Mouse (Mus musculus): Measurements from ENCODE around the gene Diexf. TPM values are rescaled to one million over a fixed set of nuclear protein-coding genes. Genes with fewer than 3 reads are reported as not detected.
A peak's percentile ranks its signal among the peaks of the same experiment; 100 is the strongest.

Gene Diexf
- polyA plus RNA-seq, 1 experiment from 2014 or later: 8.5 TPM

DNA sequence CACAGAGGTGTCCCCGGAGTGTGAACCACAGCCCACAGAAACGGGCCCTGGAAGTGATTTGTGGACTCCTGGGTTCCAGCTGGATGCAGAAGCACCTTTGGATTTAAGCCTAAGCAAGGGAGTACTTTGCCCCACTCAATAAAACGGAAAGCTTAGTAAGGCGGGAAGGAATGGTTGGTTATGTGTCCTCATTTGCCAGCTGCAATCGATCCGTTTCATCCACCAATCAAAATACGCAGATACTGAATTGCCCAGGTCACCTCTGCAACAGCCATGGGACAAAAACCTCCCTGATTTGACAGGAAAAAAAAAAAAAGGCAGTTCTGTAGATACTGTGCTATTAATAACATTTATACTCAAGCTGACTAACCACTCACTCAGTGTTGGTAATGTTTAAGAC lies 47.0 kb downstream of the Diexf start:
- 0 out of 2 replicates have a peak, but pooled peaks have one; percentile 6 for ATAC-seq (ENCODE audit: low FRiP score)
- no peaks in the 10 kb centered on the region for H3K36me3 ChIP-seq
- H3K27me3 ChIP-seq: no peaks in the 10 kb centered on the region
- no peak overlapping the region for H3K4me3 ChIP-seq
- H3K27ac ChIP-seq: peak overlapping the region; percentile 69
- H3K4me2 ChIP-seq (replicated peaks): no peak overlapping the region
- no peak overlapping the region for H3K9ac ChIP-seq
- H3K9me3 ChIP-seq (replicated peaks): no peaks in the 10 kb centered on the region
- WGBS: 77% methylated on average over 7 of the region's 7 CpGs
- H3K4me1 ChIP-seq: peaks cover 10% of the 10 kb centered on the region; the same call in 1 of the 2 replicates

DNA sequence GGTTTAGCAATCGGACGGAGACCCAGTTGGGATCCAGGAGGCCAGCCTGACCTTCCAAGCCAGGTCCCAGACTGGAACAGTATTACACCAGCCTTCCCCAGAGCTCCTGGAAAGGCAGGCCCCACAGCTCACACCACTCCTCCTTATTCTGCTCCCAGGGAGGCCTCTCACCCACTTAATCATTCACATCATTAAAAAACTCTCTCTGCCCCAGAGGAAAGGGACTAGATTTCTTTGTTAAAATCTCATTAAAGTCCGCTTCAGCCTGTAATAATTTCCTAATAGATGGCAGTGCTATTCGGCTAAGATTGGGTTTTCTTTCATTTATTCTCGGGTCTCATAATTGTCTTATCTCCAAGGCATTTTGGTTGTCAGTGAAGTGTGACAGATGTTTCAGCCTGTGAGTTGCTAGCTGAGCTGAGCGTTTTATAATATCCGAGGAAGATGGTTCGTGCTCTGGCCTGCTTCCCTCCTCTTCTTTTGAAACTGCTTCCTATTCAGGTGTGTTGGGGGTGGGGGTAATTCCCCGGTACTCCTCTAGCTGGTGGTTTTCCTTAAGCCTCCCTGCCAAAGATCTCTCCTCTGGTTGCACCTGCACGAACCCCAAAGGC lies 47.7 kb downstream of the Diexf start:
- H3K27me3 ChIP-seq: no peaks in the 10 kb centered on the region
- no peaks in the 10 kb centered on the region for H3K9me3 ChIP-seq (replicated peaks)
- peaks cover 10% of the 10 kb centered on the region; the same call in 1 of the 2 replicates for H3K4me1 ChIP-seq
- ATAC-seq (ENCODE audit: low FRiP score): peak; percentile 73
- H3K4me3 ChIP-seq: no peak overlapping the region
- 43% methylated on average over 10 of the region's 10 CpGs for WGBS
- H3K36me3 ChIP-seq: no peaks in the 10 kb centered on the region
- no peak overlapping the region for H3K9ac ChIP-seq
- H3K4me2 ChIP-seq (replicated peaks): no peak overlapping the region
- peak overlapping the region; percentile 77 for H3K27ac ChIP-seq

DNA sequence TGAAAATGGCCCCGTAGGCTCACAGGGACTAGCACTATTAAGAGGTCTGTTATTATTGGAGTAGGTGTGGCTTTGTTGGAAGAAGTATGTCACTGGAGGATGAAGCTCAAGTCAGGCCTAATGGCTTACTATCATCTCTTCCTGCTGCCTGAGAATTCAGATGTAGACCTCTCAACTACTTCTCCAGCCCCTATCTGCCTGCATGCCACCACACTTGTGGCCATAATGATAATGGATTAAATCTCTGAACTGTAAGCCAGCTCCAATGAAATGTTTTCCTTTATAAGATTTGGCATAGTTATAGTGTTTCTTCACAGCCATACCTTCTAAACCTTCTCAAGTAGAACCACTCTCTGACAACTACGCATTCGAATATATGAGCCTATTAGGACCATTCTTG lies 67.5 kb downstream of the Diexf start:
- no peaks in the 10 kb centered on the region for H3K9me3 ChIP-seq (replicated peaks)
- ATAC-seq (ENCODE audit: low FRiP score): no peak
- no peaks in the 10 kb centered on the region for H3K4me1 ChIP-seq
- no peaks in the 10 kb centered on the region for H3K36me3 ChIP-seq
- H3K27me3 ChIP-seq: no peaks in the 10 kb centered on the region
- 89% methylated on average over 3 of the region's 3 CpGs for WGBS
- no peak overlapping the region for H3K4me3 ChIP-seq
- H3K9ac ChIP-seq: no peak overlapping the region
- no peak overlapping the region for H3K4me2 ChIP-seq (replicated peaks)
- no peak overlapping the region for H3K27ac ChIP-seq

DNA sequence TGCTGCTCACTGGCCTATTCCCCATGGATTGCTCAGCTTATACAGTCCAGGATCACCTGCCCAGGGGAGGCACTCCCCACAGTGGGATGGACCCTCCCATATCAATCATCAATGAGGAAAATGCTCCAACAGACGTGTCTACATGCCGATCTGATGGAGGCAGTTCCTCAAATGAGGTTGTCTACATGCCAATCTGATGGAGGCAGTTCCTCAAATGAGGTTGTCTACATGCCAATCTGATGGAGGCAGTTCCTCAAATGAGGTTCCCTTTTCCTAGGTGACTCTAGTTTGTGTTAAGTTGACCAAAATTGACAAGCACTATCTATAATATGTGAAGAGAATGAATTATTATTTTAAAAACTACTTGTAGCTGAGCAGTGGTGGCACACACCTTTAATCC lies 69.9 kb downstream of the Diexf start:
- H3K36me3 ChIP-seq: no peaks in the 10 kb centered on the region
- ATAC-seq (ENCODE audit: low FRiP score): no peak
- 89% methylated on average over 2 of the region's 2 CpGs for WGBS
- no peak overlapping the region for H3K9ac ChIP-seq
- H3K4me1 ChIP-seq: no peaks in the 10 kb centered on the region
- H3K27ac ChIP-seq: no peak overlapping the region
- H3K4me3 ChIP-seq: no peak overlapping the region
- H3K4me2 ChIP-seq (replicated peaks): no peak overlapping the region
- no peaks in the 10 kb centered on the region for H3K27me3 ChIP-seq
- no peaks in the 10 kb centered on the region for H3K9me3 ChIP-seq (replicated peaks)

DNA sequence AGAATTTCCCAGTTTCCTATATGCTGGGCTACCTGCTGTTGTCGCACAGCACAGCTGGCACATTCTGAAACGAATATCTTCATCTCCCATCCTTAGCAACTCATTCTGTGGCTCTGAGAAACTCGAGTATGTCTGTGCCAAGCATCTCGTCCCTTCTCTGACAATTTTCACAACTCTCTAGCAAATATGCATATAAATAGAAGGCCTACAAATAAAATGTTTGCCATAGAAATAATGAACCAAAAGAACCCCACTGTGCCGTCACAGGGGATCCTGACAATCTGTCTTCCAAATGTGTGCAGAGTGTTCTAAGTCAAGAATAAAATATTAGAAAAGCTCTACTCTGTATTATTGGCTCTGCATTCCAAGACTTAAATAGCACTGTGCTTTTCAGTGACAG lies 70.5 kb downstream of the Diexf start:
- Histone ChIP-seq H3K27me3 (no peaks in the 10 kb centered on the region), H3K4me1 (no peaks in the 10 kb centered on the region), H3K4me3 (no peak overlapping the region), H3K4me2 (replicated peaks) (no peak overlapping the region), H3K27ac (no peak overlapping the region), H3K9me3 (replicated peaks) (no peaks in the 10 kb centered on the region), H3K36me3 (no peaks in the 10 kb centered on the region), H3K9ac (no peak overlapping the region)
- WGBS: 65% methylated on average over 5 of the region's 5 CpGs
- no peak for ATAC-seq (ENCODE audit: low FRiP score)

DNA sequence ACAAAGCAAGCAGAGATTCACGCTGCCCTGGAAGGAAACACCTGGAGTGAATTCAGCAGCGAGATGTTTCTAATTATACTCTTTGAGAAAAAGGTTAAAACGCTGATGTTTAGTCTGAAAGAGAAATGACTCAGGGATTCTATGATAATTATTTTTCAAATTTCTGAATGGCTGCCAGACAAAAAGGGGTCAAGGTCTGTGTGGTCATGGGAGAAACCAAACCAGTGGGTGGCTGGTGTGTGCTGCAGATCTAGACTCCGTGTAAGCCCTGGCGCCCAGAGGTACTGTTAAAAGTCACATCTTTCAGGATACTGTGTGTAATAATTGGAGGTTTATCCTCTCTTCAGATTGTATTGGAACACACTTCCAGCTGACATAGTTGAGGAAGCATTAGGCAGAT lies 75.7 kb downstream of the Diexf start:
- Histone ChIP-seq H3K4me3 (no peak overlapping the region), H3K36me3 (no peaks in the 10 kb centered on the region), H3K27me3 (no peaks in the 10 kb centered on the region), H3K9me3 (replicated peaks) (no peaks in the 10 kb centered on the region), H3K4me2 (replicated peaks) (no peak overlapping the region), H3K27ac (no peak overlapping the region), H3K4me1 (no peaks in the 10 kb centered on the region), H3K9ac (no peak overlapping the region)
- ATAC-seq (ENCODE audit: low FRiP score): no peak
- 79% methylated on average over 5 of the region's 5 CpGs for WGBS

DNA sequence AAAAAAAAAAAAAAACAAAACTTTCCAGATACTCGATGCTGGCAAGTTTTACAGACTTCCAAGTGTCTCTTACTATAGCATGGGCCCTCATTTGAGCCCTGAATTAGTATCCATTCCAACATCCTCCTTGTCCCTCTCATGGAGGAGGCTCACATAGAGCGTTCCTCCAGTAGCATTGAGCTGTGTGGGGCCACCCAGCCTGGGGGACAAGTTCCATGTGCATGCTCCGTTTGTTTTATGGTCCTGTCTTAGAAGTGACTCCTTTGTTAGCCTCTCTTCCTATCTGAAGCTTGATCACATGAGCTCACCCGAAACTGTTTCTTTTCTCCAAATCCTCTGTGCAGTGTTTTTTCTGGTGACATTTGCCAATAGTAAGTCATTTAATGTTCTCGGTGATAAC lies 77.0 kb downstream of the Diexf start:
- Histone ChIP-seq H3K4me2 (replicated peaks) (no peak overlapping the region), H3K36me3 (no peaks in the 10 kb centered on the region), H3K9me3 (replicated peaks) (no peaks in the 10 kb centered on the region), H3K4me1 (no peaks in the 10 kb centered on the region), H3K9ac (no peak overlapping the region), H3K4me3 (no peak overlapping the region), H3K27ac (no peak overlapping the region), H3K27me3 (no peaks in the 10 kb centered on the region)
- ATAC-seq (ENCODE audit: low FRiP score): no peak
- 72% methylated on average over 5 of the region's 5 CpGs for WGBS

DNA sequence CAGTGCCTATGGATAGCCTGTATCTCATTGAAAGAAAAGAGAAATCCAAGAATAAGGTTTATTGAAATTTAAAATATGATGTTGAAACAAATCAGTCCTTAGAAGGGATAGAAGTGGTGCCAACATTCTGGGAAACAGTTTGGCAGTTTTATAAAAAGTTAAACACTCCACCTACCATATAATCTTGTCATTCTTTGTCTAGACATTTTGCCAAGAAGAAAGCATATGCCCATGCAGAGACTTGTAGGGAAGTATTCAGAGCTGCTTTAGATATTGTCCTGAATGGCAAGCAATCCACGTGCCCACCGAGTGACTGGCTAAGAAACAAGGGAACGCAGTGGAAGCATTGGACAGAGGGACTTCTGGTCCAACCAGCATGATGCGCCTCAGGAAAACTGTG lies 82.5 kb downstream of the Diexf start:
- no peak overlapping the region for H3K9ac ChIP-seq
- no peaks in the 10 kb centered on the region for H3K27me3 ChIP-seq
- H3K36me3 ChIP-seq: no peaks in the 10 kb centered on the region
- H3K9me3 ChIP-seq (replicated peaks): no peaks in the 10 kb centered on the region
- H3K4me2 ChIP-seq (replicated peaks): no peak overlapping the region
- WGBS: 87% methylated on average over 4 of the region's 4 CpGs
- H3K27ac ChIP-seq: no peak overlapping the region
- H3K4me1 ChIP-seq: no peaks in the 10 kb centered on the region
- ATAC-seq (ENCODE audit: low FRiP score): no peak
- H3K4me3 ChIP-seq: no peak overlapping the region

DNA sequence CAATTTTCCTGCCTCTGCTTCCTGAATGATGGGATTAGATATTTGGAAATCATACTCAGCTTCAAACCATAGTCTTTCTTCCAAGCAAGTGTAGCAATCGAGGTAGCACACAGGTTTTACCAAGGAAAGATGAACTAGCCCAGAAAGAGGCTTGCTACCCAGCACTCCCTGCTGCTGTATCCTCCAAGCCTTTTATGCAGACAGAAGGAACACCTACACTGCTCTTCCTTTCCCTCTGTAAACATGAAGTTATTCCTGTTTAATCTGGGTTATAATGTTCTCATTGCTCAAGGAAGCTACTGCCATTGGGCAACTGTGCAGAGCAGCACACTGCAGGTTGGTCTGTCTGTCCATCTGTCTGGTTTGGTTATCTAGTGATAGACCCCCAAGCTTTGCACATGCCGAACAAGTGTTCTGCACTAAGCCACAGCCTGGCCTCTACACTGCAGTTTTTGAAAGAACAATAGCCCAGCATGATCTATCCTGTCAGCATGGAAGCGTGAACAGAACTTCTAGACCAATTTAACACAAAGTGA lies 87.2 kb downstream of the Diexf start:
- Histone ChIP-seq H3K4me2 (replicated peaks) (no peak overlapping the region), H3K4me1 (no peaks in the 10 kb centered on the region), H3K27me3 (no peaks in the 10 kb centered on the region), H3K27ac (no peak overlapping the region), H3K4me3 (no peak overlapping the region), H3K36me3 (no peaks in the 10 kb centered on the region), H3K9me3 (replicated peaks) (no peaks in the 10 kb centered on the region), H3K9ac (no peak overlapping the region)
- 55% methylated on average over 3 of the region's 3 CpGs for WGBS
- no peak for ATAC-seq (ENCODE audit: low FRiP score)

Other genes with a start within 250 kb of the Diexf start
- gene Syt14, start 94.5 kb downstream of the Diexf start, polyA plus RNA-seq (2016; fragmentation: Nextera tagmentation; extraction: Ambion mirVana): 8.1 and 8.3 TPM in 2 replicates
- 3.0 and 3.5 TPM in 2 replicates for gene Irf6, start 22.8 kb upstream of the Diexf start, polyA plus RNA-seq (2016; fragmentation: Nextera tagmentation; extraction: Ambion mirVana)
- 15.7 TPM in 2 replicates for gene A130010J15Rik, start 37.8 kb upstream of the Diexf start, polyA plus RNA-seq (2016; fragmentation: Nextera tagmentation; extraction: Ambion mirVana)
- 2.6 and 3.6 TPM in 2 replicates for gene Traf3ip3, start 71.4 kb upstream of the Diexf start, polyA plus RNA-seq (2016; fragmentation: Nextera tagmentation; extraction: Ambion mirVana)
- 0.36 and 0.52 TPM in 2 replicates for gene Lamb3, start 77.4 kb upstream of the Diexf start, polyA plus RNA-seq (2016; fragmentation: Nextera tagmentation; extraction: Ambion mirVana)
- 0.17 and 0.21 TPM in 2 replicates for gene Hsd11b1, start 133.8 kb upstream of the Diexf start, polyA plus RNA-seq (2016; fragmentation: Nextera tagmentation; extraction: Ambion mirVana)
- 6.4 and 7.1 TPM in 2 replicates for gene G0s2, start 142.9 kb upstream of the Diexf start, polyA plus RNA-seq (2016; fragmentation: Nextera tagmentation; extraction: Ambion mirVana)
- 19.7 and 20.3 TPM in 2 replicates for gene Camk1g, start 240.0 kb upstream of the Diexf start, polyA plus RNA-seq (2016; fragmentation: Nextera tagmentation; extraction: Ambion mirVana)